Mouse (Mus musculus) lung, adult 2 months (tissue): Measurements from ENCODE around the gene Cenpf.

Experiments used
- CTCF ChIP-seq: fragments of 200-500 bp; IDR thresholded peaks from 2 replicates; pipeline ENCODE4 v1.5.1; 2011; ENCODE audit warnings: mild to moderate bottlenecking, low read length, control low read depth; ENCODE audit not compliant: insufficient read depth
- POLR2A ChIP-seq: fragments of 200-500 bp; IDR thresholded peaks from 2 replicates; pipeline ENCODE4 v1.6.1; 2011; ENCODE audit warnings: low read depth, mild to moderate bottlenecking, control low read depth, low read length, borderline replicate concordance; ENCODE audit errors: extremely low read depth

GRCm38 (mm10) chr1:189624756-189625155 lies 63.1 kb downstream of the Cenpf start:
- TF ChIP-seq CTCF (no peak), POLR2A (no peak)
